Mouse (Mus musculus) cortical plate, adult 2 months (tissue): ENCODE data around the gene Uvrag.

Source experiments
- CTCF ChIP-seq: fragments of 200-500 bp; IDR thresholded peaks from 2 replicates; pipeline ENCODE4 v1.5.1; 2011; ENCODE audit warnings: mild to moderate bottlenecking, control low read depth, low read length; ENCODE audit not compliant: insufficient read depth; ENCODE audit errors: extremely low read depth
- POLR2A ChIP-seq: fragments of 200-500 bp; IDR thresholded peaks from 2 replicates; pipeline ENCODE4 v1.6.1; 2011; ENCODE audit warnings: mild to moderate bottlenecking, low read length, control low read depth; ENCODE audit not compliant: insufficient read depth; ENCODE audit errors: extremely low read depth

DNA sequence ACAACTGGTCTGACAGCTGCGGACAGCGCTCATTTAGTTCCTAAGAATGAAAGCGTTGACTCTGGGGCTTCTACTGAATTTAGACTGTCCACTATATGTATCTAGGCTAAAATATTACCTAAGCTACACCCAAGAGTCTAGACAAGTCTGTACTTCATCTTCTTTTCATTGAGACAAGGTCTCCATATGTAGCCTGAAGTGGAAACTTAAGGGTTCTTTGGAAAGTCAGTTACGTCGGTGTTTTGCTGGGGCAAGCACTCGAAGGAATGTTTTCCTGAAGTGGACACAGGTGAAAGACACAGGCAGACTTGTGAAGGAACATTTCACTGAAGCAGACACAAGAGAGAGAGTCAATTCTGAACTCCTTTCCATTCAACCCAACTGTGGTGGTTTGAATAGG, 144.2 kb downstream of the Uvrag start:
- TF ChIP-seq CTCF = no peak
- TF ChIP-seq POLR2A = no peak
